Mouse (Mus musculus) liver, embryonic 12.5 days (tissue): Measurements from ENCODE around the gene Sik2. TPM values are rescaled to one million over a fixed set of nuclear protein-coding genes. Genes with fewer than 3 reads are reported as not detected.

ENCODE experiments used
- ATAC-seq: fragments of 200-750 bp; cut with Nextera tagmentation; 2 replicates; pipeline ENCODE4 v1.8.0; 2017; ENCODE audit warnings: moderate number of reproducible peaks, mild to moderate bottlenecking, moderate library complexity
- H3K27ac ChIP-seq: fragments of 300-500 bp; sonication (generic); 2 replicates; pipeline ENCODE4 v1.5.1; 2016; ENCODE audit warnings: mild to moderate bottlenecking
- H3K27me3 ChIP-seq: fragments of 300-500 bp; sonication (generic); replicated peaks from 2 replicates; pipeline ENCODE4 v1.6.1; 2016; ENCODE audit warnings: mild to moderate bottlenecking, moderate library complexity
- H3K36me3 ChIP-seq: fragments of 300-500 bp; sonication (generic); 2 replicates; pipeline ENCODE4 v1.6.1; 2016; ENCODE audit warnings: mild to moderate bottlenecking, moderate library complexity
- H3K4me1 ChIP-seq: fragments of 300-500 bp; sonication (generic); 2 replicates; pipeline ENCODE4 v1.6.1; 2016
- H3K4me2 ChIP-seq: fragments of 300-500 bp; sonication (generic); 2 replicates; pipeline ENCODE4 v1.6.1; 2016; ENCODE audit warnings: mild to moderate bottlenecking, moderate library complexity
- H3K4me3 ChIP-seq: fragments of 300-500 bp; sonication (generic); 2 replicates; pipeline ENCODE4 v1.5.1; 2016; ENCODE audit warnings: mild to moderate bottlenecking, moderate library complexity
- H3K9ac ChIP-seq: fragments of 300-500 bp; sonication (generic); 2 replicates; pipeline ENCODE4 v1.6.1; 2016; ENCODE audit warnings: mild to moderate bottlenecking, moderate library complexity
- H3K9me3 ChIP-seq: fragments of 300-500 bp; sonication (generic); replicated peaks from 2 replicates; pipeline ENCODE4 v1.6.1; 2016; ENCODE audit warnings: mild to moderate bottlenecking, moderate library complexity
- WGBS: fragments of 180-500 bp; shearing (Covaris S2); methylation state at CpG from one replicate; pipeline ENCODE4 v1.1.7; 2016; ENCODE audit not compliant: insufficient replicate concordance; 5-methylcytosine and 5-hydroxymethylcytosine counted together
- polyA plus RNA-seq: library from polyadenylated mRNA; unstranded; fragments of >200 nt; fragmentation: Nextera tagmentation; extraction: Ambion mirVana; gene quantifications from 2 replicates; pipeline ENCODE4 v1.2.1, GENCODE M21; 2016

Gene Sik2
- polyA plus RNA-seq, 1 experiment from 2014 or later, result 12.3 TPM

DNA sequence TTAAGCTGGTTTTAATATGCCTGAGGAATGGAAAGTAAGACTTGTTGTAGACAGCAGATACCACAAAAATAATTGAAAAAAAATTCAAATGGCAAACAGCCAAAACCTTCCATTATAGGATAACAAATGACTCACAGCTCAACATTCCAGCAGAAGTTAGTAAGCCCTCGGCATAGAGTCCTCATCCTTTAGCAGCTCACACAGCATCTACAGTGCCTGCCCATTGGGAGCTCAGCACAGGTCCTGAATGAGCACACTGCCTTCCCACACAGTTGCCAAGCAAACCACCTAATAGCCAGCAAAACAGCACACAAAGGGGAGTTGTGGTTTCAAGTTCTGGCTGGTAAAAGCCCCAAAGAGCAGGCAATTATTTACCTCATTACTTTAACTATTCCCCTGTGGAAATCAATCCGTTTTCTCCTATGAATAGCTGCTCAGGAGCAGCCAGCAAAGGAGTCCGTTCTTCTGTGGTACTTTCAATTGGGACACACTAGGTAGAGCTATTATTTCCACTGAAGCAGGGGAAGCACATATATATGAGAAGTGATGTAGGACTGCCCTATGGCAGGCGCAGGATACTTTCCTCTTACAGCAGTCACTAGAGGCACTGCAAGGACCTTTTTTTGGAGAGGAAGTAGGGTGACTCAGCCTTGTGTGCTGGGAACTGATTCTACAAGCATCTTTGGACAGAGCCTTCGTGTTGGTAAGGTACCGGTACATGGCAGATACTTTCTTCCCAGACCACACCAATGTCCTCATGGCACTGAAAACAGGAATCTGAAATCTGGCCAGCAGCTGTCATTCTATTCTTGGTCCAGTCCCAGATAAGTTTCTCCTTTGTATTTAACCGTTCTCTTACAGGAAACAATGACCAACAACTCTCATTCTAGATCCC, 108.6 kb downstream of the Sik2 start:
- Histone ChIP-seq H3K4me1 (peaks cover 6% of the 10 kb centered on the region), H3K9ac (no peak overlapping the region), H3K36me3 (peaks cover 71% of the 10 kb centered on the region), H3K4me2 (no peak overlapping the region), H3K27ac (no peak overlapping the region), H3K4me3 (no peak overlapping the region), H3K9me3 (no peaks in the 10 kb centered on the region), H3K27me3 (no peaks in the 10 kb centered on the region)
- ATAC-seq, result no peak
- 76% methylated on average over 7 of the region's 7 CpGs for WGBS

DNA sequence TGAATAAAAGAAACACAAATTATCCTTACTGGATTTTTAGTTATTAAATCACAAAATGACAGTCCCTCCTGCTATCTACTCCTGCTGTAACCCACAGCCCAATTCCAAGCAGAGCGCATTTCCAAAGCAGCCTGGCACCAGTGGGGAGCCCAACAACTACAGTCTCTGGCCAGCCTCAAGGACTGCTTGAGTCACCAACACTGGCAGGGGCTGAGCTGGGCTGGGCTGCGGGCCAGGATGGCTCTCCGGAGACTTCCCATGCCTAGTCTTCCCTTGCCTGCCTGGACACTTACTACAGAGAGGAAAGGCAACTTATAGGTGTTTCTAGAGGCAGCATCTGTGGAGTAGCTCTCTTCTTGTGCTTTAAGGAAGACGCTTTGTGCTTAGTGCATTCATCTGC, 115.2 kb downstream of the Sik2 start:
- Histone ChIP-seq H3K4me1 (0 out of 2 replicates have a peak, but pooled peaks cover 4% of the 10 kb centered on the region), H3K9me3 (no peaks in the 10 kb centered on the region), H3K27me3 (no peaks in the 10 kb centered on the region), H3K4me2 (no peak overlapping the region), H3K27ac (no peak overlapping the region), H3K36me3 (peaks cover 89% of the 10 kb centered on the region), H3K4me3 (no peak overlapping the region), H3K9ac (no peak overlapping the region)
- WGBS, result 89% methylated on average over 4 of the region's 4 CpGs
- no peak for ATAC-seq

DNA sequence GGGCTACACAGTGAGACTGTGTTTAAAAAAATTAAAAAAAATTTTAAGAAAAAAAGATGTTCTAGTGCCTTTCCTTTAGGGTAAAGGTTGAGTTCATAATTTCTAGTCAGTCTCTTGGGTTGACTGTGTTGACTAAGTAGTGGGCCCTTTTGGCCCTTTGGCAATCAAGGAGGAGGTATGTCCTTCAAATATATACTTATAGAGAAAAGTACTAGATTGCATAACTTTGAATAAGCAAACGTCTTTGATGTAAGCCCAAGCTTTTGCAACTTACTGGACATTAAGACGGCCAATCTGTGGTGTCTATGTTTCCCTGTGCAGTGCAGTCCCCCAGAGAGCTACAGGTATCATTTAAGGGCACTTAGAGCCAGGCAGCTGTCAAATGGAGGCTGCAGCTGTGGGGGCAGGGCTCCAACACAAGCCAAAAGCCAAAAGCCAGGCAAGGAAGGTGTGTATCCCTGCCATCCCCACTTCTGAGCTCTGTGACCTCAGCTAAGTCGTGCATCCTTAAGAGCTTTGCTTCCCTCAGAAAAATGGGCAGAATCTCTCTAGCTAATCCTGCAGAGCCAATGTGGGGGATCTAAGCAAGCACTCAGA, 118.3 kb downstream of the Sik2 start:
- H3K9me3 ChIP-seq, result no peaks in the 10 kb centered on the region
- no peak for ATAC-seq
- H3K4me3 ChIP-seq, result no peak overlapping the region
- H3K27ac ChIP-seq, result no peak overlapping the region
- no peak overlapping the region for H3K4me2 ChIP-seq
- WGBS, result 83% methylated on average over 3 of the region's 3 CpGs
- no peak overlapping the region for H3K9ac ChIP-seq
- H3K4me1 ChIP-seq, result peaks cover 4% of the 10 kb centered on the region; the same call in 1 of the 2 replicates
- peaks cover 87% of the 10 kb centered on the region for H3K36me3 ChIP-seq
- H3K27me3 ChIP-seq, result no peaks in the 10 kb centered on the region

DNA sequence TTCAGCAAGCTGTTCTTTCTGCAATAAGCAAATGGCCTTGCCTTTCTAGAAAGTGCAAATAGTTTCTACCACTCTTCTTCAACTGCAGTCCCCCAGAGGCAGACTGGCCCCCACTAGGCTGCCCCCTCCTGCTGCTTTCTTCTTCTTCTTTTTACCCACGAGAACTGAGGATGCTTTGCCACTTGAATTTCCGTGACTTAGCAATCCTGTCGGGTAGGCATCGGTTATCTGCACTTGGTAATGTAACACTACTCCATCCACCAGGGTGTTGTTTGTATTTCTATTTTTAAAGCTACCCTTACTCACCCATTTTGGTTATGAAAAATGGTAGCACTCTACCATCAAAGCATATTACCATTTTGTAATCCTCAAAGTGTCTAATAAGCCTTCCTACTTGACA, 118.9 kb downstream of the Sik2 start:
- Histone ChIP-seq H3K36me3 (peaks cover 87% of the 10 kb centered on the region), H3K9ac (no peak overlapping the region), H3K4me2 (no peak overlapping the region), H3K27me3 (no peaks in the 10 kb centered on the region), H3K27ac (no peak overlapping the region), H3K9me3 (no peaks in the 10 kb centered on the region), H3K4me3 (no peak overlapping the region), H3K4me1 (peaks cover 4% of the 10 kb centered on the region; the same call in 1 of the 2 replicates)
- no peak for ATAC-seq
- WGBS, result 82% methylated on average over 4 of the region's 4 CpGs

DNA sequence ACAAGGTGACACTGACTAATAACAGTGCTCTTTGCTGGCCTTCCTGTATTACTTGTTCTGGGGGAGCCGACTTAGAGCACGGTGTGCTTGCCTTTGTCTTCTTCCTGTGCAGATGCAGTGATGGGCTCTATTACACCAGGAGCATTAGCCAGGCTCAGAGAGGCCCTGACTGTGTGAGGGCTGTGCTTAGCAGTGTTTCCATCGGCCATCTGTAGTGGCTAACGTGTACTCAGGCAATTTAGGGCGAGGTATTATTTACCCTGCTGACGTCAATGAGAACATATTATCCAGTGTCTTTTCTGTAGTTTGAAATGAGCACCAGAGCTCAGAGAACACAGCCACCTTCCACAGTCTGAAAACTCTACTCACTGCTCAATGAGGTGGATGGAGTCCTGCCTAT, 119.7 kb downstream of the Sik2 start:
- no peak for ATAC-seq
- no peak overlapping the region for H3K9ac ChIP-seq
- peaks cover 4% of the 10 kb centered on the region; the same call in 1 of the 2 replicates for H3K4me1 ChIP-seq
- H3K27ac ChIP-seq, result no peak overlapping the region
- H3K4me2 ChIP-seq, result no peak overlapping the region
- WGBS, result 81% methylated on average over 6 of the region's 6 CpGs
- H3K9me3 ChIP-seq, result no peaks in the 10 kb centered on the region
- H3K27me3 ChIP-seq, result no peaks in the 10 kb centered on the region
- H3K36me3 ChIP-seq, result peaks cover 87% of the 10 kb centered on the region
- no peak overlapping the region for H3K4me3 ChIP-seq

DNA sequence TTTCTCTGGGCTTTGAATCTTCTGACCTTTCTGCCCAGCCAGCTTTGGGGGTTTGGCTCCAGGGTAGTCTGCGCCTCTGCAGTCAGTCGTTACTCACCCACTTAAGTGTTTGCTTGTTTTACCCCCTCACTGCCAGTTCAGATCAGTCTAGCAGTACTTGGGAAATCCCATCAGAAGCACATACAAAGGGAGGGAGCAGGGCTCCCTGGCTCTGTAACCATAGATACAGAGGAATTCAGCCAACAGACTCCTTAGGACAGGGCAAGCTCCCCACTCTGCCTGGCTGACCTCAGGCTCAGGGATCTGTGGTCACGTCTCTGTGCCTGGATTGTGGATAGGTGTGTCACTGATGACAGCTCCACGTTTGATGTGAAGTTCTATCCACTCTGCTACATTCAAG, 121.5 kb downstream of the Sik2 start:
- Histone ChIP-seq H3K4me1 (peaks cover 4% of the 10 kb centered on the region; the same call in 1 of the 2 replicates), H3K9me3 (no peaks in the 10 kb centered on the region), H3K9ac (no peak overlapping the region), H3K4me3 (no peak overlapping the region), H3K27me3 (no peaks in the 10 kb centered on the region), H3K4me2 (no peak overlapping the region), H3K27ac (no peak overlapping the region), H3K36me3 (peaks cover 91% of the 10 kb centered on the region)
- WGBS, result 66% methylated on average over 4 of the region's 4 CpGs
- no peak for ATAC-seq

DNA sequence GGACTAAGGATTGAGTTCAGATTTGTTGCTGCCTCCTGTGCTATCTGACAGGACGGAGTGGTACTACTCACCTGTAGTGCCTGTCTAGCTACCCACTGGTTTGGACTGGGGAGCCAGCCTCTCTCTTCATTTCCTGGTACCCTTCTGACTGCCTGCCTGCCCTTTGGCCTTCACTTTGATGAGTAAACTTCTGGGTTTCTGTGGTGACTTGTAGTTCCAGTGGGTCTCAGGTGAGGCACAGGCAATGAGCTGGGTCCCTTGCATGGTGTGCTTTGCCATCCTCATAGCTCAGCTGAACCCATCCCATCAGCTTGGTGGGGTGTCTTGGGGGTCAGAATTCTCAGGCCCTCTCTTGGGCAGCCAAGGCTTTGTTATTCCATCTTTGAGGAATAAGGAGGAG, 122.0 kb downstream of the Sik2 start:
- no peak overlapping the region for H3K4me2 ChIP-seq
- H3K4me1 ChIP-seq, result peaks cover 4% of the 10 kb centered on the region; the same call in 1 of the 2 replicates
- H3K36me3 ChIP-seq, result peaks cover 91% of the 10 kb centered on the region
- no peak overlapping the region for H3K4me3 ChIP-seq
- no peaks in the 10 kb centered on the region for H3K27me3 ChIP-seq
- WGBS, result 88% methylated on average over 1 of the region's 1 CpGs
- no peaks in the 10 kb centered on the region for H3K9me3 ChIP-seq
- ATAC-seq, result no peak
- H3K9ac ChIP-seq, result no peak overlapping the region
- peak overlapping the region; percentile 11 for H3K27ac ChIP-seq

DNA sequence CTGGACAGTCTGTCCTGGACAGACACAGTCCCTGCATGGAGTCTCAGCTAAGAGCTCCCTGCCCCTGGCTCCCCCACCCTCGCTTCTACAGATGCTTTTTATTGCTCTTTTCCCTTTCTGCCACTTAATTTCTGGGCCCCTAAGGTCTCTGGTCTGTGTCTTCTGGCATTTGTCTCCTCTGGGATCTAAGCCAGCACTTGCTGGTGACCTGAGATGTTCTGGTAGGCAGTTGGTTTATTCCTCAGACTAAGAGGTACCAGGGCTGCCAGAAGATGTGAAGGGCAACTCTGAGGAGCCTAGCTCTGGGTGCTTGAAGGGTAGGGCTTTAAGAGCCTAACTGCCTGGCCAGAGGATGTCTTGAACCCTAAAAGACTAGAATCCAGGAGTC, 123.3 kb downstream of the Sik2 start:
- no peak for ATAC-seq
- H3K9me3 ChIP-seq, result no peaks in the 10 kb centered on the region
- no peaks in the 10 kb centered on the region for H3K27me3 ChIP-seq
- no peak overlapping the region for H3K4me3 ChIP-seq
- WGBS, result 71% methylated on average over 1 of the region's 1 CpGs
- peak overlapping the region; percentile 10; the same call in 1 of the 2 replicates for H3K27ac ChIP-seq
- peaks cover 91% of the 10 kb centered on the region for H3K36me3 ChIP-seq
- H3K4me2 ChIP-seq, result no peak overlapping the region
- H3K4me1 ChIP-seq, result no peaks in the 10 kb centered on the region; the same call in 1 of the 2 replicates
- no peak overlapping the region for H3K9ac ChIP-seq

DNA sequence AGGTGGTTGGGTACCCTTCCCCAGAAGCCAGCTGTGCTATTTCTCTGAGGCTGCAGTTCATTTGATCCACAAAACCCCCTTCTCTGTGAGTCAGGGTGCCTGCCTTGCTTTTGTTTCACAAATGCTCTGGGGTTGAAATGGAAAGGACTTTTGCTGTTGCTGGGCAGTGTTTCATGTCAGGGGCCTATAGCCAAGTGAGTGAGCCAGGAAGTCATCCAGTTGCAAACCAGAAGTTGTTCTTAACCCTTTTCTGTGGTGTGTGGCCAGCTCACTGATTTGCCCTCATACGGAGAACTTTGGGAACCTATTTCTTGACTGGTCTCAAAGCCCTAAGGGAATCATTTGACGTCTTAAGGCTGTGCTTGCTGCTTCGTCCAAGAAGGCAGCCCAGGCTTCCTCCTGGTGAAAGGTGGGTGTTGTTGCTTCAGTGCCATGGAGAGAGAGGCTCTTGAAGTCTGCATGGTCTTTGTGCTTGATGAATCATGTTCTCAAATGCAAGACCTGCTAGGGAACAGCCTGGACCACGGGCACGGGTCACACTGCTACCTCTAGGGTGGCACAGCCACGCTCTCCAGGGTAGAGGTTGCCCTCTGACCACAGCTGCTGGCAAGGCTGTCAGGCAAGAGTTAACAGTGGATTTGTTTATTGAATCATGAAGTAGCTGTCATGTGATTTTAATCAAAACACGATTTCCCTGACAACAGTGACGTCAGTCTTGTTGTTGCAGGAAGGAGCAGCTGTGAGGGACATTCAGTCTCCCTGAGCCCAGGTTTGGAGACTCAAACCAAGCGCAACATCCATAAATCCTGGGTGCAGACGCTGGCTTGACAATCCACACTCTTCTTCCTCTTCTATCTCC, 123.9 kb downstream of the Sik2 start:
- no peaks in the 10 kb centered on the region for H3K9me3 ChIP-seq

DNA sequence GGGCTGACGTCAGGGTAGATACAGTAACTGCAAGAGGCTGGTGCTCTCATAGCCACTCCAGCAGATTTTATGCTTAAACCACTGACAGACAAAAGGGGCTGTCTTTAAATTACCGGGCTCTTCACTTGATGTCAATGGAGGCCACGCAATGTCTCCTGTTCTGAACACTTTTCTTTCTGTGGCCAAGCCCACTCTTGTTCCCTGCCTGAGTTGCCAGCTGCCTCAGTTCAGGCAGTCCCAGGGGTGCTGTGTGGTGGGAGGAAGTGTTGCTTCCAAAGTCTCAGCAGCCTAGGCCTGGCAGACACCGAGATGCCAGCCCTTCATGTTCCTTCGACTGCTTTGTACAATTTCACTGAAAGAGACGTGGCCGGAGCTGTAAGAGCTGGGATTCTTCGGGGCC, 124.8 kb downstream of the Sik2 start:
- Histone ChIP-seq H3K4me2 (no peak overlapping the region), H3K27me3 (no peaks in the 10 kb centered on the region), H3K27ac (no peak overlapping the region), H3K36me3 (peaks cover 98% of the 10 kb centered on the region), H3K9me3 (no peaks in the 10 kb centered on the region), H3K9ac (no peak overlapping the region), H3K4me1 (no peaks in the 10 kb centered on the region; the same call in 1 of the 2 replicates), H3K4me3 (no peak overlapping the region)
- no peak for ATAC-seq
- 86% methylated on average over 8 of the region's 8 CpGs for WGBS

More for the DNA sequence above, 123.9 kb downstream of the Sik2 start:
- Histone ChIP-seq H3K27ac (no peak overlapping the region), H3K4me1 (no peaks in the 10 kb centered on the region; the same call in 1 of the 2 replicates), H3K4me3 (no peak overlapping the region), H3K9ac (no peak overlapping the region), H3K4me2 (no peak overlapping the region), H3K27me3 (no peaks in the 10 kb centered on the region), H3K36me3 (peaks cover 96% of the 10 kb centered on the region)
- no peak for ATAC-seq
- 79% methylated on average over 10 of the region's 10 CpGs for WGBS

DNA sequence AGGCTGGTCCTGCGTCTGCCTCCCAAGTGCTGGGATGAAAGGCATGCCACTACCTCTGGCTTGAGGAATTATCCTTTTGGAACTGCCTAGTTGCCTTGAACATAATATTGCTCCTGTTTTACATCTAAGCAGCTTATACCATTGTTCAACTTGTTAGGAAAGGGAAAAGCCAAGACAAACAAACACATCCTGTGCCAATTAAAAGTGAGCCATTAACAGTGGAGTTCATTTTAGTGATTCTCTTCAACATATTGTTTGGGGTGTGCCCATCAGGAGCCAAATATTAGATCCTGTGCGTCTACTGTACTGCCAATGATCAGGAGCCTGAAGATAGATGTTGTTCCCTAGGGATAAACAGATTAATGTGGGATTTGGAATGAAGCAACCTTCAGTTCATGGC, 126.7 kb downstream of the Sik2 start:
- no peaks in the 10 kb centered on the region for H3K27me3 ChIP-seq
- H3K27ac ChIP-seq, result no peak overlapping the region
- no peak overlapping the region for H3K4me2 ChIP-seq
- H3K4me1 ChIP-seq, result no peaks in the 10 kb centered on the region; the same call in 1 of the 2 replicates
- 90% methylated on average over 2 of the region's 2 CpGs for WGBS
- no peak for ATAC-seq
- no peaks in the 10 kb centered on the region for H3K9me3 ChIP-seq
- H3K9ac ChIP-seq, result no peak overlapping the region
- no peak overlapping the region for H3K4me3 ChIP-seq
- H3K36me3 ChIP-seq, result peaks cover 99% of the 10 kb centered on the region
